Mouse (Mus musculus): ENCODE measurements at regions not wholly inside any gene's neighbourhood (a gene's known extent, or its start where the extent isn't known, plus 50 kb on each side); places are given as distances from the start of the nearest gene placed in this dataset.

GRCm38 (mm10) chr3:128347782-128348574, 451.9 kb upstream of the Fam241a start:
- TF ChIP-seq CTCF (IDR thresholded peaks at IDR 0.05): peak; percentile 55
- Histone ChIP-seq H3K4me2 (ENCODE audit: low read depth, low read length, poor library complexity, severe bottlenecking) (no peak overlapping the region), H3K9ac (replicated peaks; ENCODE audit: low read length, poor library complexity, severe bottlenecking) (no peak overlapping the region), H3K9me3 (ENCODE audit: low read length) (no peaks in the 10 kb centered on the region), H3K36me3 (ENCODE audit: insufficient read depth, low read length) (no peaks in the 10 kb centered on the region), H3K4me1 (ENCODE audit: insufficient read depth, low read length) (no peaks in the 10 kb centered on the region), H3K4me3 (ENCODE audit: low read depth, low read length) (no peak overlapping the region), H3K27me3 (ENCODE audit: insufficient read depth, low read length) (no peaks in the 10 kb centered on the region), H3K27ac (ENCODE audit: low read depth, low read length) (no peak overlapping the region)
- DNase-seq (ENCODE audit: low spot score) (no peak), ATAC-seq (ENCODE audit: low FRiP score) (no peak)
- WGBS: 65% methylated on average over 8 of the region's 8 CpGs

GRCm38 (mm10) chr3:128337508-128337907, 441.4 kb upstream of the Fam241a start:
- ATAC-seq (ENCODE audit: low FRiP score) (no peak), DNase-seq (ENCODE audit: low spot score) (no peak)
- Histone ChIP-seq H3K4me3 (ENCODE audit: low read depth, low read length) (no peak overlapping the region), H3K9me3 (ENCODE audit: low read length) (no peaks in the 10 kb centered on the region), H3K36me3 (ENCODE audit: insufficient read depth, low read length) (no peaks in the 10 kb centered on the region), H3K9ac (replicated peaks; ENCODE audit: low read length, poor library complexity, severe bottlenecking) (no peak overlapping the region), H3K27ac (ENCODE audit: low read depth, low read length) (no peak overlapping the region), H3K4me2 (ENCODE audit: low read depth, low read length, poor library complexity, severe bottlenecking) (no peak overlapping the region), H3K4me1 (ENCODE audit: insufficient read depth, low read length) (no peaks in the 10 kb centered on the region), H3K27me3 (ENCODE audit: insufficient read depth, low read length) (no peaks in the 10 kb centered on the region)
- WGBS: 76% methylated on average over 2 of the region's 2 CpGs
- no peak for TF ChIP-seq CTCF (IDR thresholded peaks at IDR 0.05)

- H3K4me2 ChIP-seq (ENCODE audit: low read depth, low read length, poor library complexity, severe bottlenecking): no peak overlapping the region
- H3K9ac ChIP-seq (replicated peaks; ENCODE audit: low read length, poor library complexity, severe bottlenecking): no peak overlapping the region
- 26% methylated on average over 5 of the region's 5 CpGs for WGBS
- H3K4me3 ChIP-seq (ENCODE audit: low read depth, low read length): no peak overlapping the region
- H3K27ac ChIP-seq (ENCODE audit: low read depth, low read length): no peak overlapping the region
- H3K27me3 ChIP-seq (ENCODE audit: insufficient read depth, low read length): no peaks in the 10 kb centered on the region
- ATAC-seq (ENCODE audit: low FRiP score): peak; percentile 73
- no peaks in the 10 kb centered on the region for H3K9me3 ChIP-seq (ENCODE audit: low read length)
- H3K36me3 ChIP-seq (ENCODE audit: insufficient read depth, low read length): no peaks in the 10 kb centered on the region
- H3K4me1 ChIP-seq (ENCODE audit: insufficient read depth, low read length): no peaks in the 10 kb centered on the region
- peak; percentile 99 for TF ChIP-seq CTCF (IDR thresholded peaks at IDR 0.05)
- DNase-seq (ENCODE audit: low spot score): peak; percentile 94
These were observed 440.9 kb upstream of the Fam241a start for GRCm38 (mm10) chr3:128337031-128337430.

- ATAC-seq (ENCODE audit: low FRiP score) (no peak), DNase-seq (ENCODE audit: low spot score) (peak; percentile 50)
- Histone ChIP-seq H3K4me3 (ENCODE audit: low read depth, low read length) (no peak overlapping the region), H3K27me3 (ENCODE audit: insufficient read depth, low read length) (no peaks in the 10 kb centered on the region), H3K36me3 (ENCODE audit: insufficient read depth, low read length) (no peaks in the 10 kb centered on the region), H3K9me3 (ENCODE audit: low read length) (no peaks in the 10 kb centered on the region), H3K27ac (ENCODE audit: low read depth, low read length) (no peak overlapping the region), H3K4me2 (ENCODE audit: low read depth, low read length, poor library complexity, severe bottlenecking) (no peak overlapping the region), H3K4me1 (ENCODE audit: insufficient read depth, low read length) (no peaks in the 10 kb centered on the region), H3K9ac (replicated peaks; ENCODE audit: low read length, poor library complexity, severe bottlenecking) (no peak overlapping the region)
- TF ChIP-seq CTCF (IDR thresholded peaks at IDR 0.05): no peak
- WGBS: 13% methylated on average over 5 of the region's 5 CpGs
These were observed 431.6 kb upstream of the Fam241a start for GRCm38 (mm10) chr3:128327677-128328076.

GRCm38 (mm10) chr3:128301312-128301711, 405.2 kb upstream of the Fam241a start:
- TF ChIP-seq CTCF (IDR thresholded peaks at IDR 0.05): no peak
- Histone ChIP-seq H3K4me1 (ENCODE audit: insufficient read depth, low read length) (no peaks in the 10 kb centered on the region), H3K4me3 (ENCODE audit: low read depth, low read length) (no peak overlapping the region), H3K36me3 (ENCODE audit: insufficient read depth, low read length) (no peaks in the 10 kb centered on the region), H3K9me3 (ENCODE audit: low read length) (no peaks in the 10 kb centered on the region), H3K27me3 (ENCODE audit: insufficient read depth, low read length) (no peaks in the 10 kb centered on the region), H3K9ac (replicated peaks; ENCODE audit: low read length, poor library complexity, severe bottlenecking) (no peak overlapping the region), H3K27ac (ENCODE audit: low read depth, low read length) (no peak overlapping the region), H3K4me2 (ENCODE audit: low read depth, low read length, poor library complexity, severe bottlenecking) (no peak overlapping the region)
- no peak for ATAC-seq (ENCODE audit: low FRiP score)
- 88% methylated on average over 4 of the region's 4 CpGs for WGBS
- DNase-seq (ENCODE audit: low spot score): no peak

GRCm38 (mm10) chr3:128298110-128298509, 402.0 kb upstream of the Fam241a start:
- 84% methylated on average over 9 of the region's 9 CpGs for WGBS
- no peak for TF ChIP-seq CTCF (IDR thresholded peaks at IDR 0.05)
- Histone ChIP-seq H3K4me3 (ENCODE audit: low read depth, low read length) (no peak overlapping the region), H3K9me3 (ENCODE audit: low read length) (no peaks in the 10 kb centered on the region), H3K4me2 (ENCODE audit: low read depth, low read length, poor library complexity, severe bottlenecking) (no peak overlapping the region), H3K27me3 (ENCODE audit: insufficient read depth, low read length) (no peaks in the 10 kb centered on the region), H3K36me3 (ENCODE audit: insufficient read depth, low read length) (no peaks in the 10 kb centered on the region), H3K4me1 (ENCODE audit: insufficient read depth, low read length) (no peaks in the 10 kb centered on the region), H3K27ac (ENCODE audit: low read depth, low read length) (no peak overlapping the region), H3K9ac (replicated peaks; ENCODE audit: low read length, poor library complexity, severe bottlenecking) (no peak overlapping the region)
- DNase-seq (ENCODE audit: low spot score): no peak
- ATAC-seq (ENCODE audit: low FRiP score): no peak
